8 mouse cellular contexts compared by ENCODE assay signal in the genomic region with DNA sequence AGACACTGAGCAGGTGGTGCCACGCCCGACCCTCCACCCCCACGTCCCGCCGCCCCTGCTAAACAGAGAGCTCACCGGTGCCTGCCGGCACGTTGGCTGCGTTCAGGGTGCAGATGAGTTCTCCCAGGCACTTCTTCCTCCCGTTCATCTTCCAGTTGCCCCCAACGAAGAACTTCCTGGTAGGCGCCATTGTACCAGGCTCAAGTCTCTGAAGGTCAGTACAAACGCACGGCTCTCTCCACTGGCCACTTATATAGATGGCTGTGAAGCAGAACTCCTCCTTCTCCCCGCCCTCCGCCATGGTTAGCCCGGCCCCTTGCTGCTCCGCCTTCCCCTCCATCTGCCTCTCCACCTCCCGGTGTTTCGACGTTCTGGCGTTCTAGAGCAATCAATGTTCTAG. TPM values are rescaled to one million over a fixed set of nuclear protein-coding genes. Genes with fewer than 3 reads are reported as not detected.
DNase-seq lines count a peak whose midpoint lies in the region; ATAC-seq and TF ChIP-seq lines count a peak whose summit lies in the region.

Gene Tpi1 (minus strand): TSS at position 364 of the 400 bp plus-strand sequence.

- H3K9ac ChIP-seq in heart, embryonic 12.5 days, result peak within 1 kb of the TSS; percentile 97
- H3K9ac ChIP-seq in kidney, postnatal 0 days (ENCODE audit: low read depth, low read length), result peak within 1 kb of the TSS; percentile 81
- peak within 1 kb of the TSS; percentile 98 for H3K9ac ChIP-seq in liver, embryonic 11.5 days (ENCODE audit: low read depth, low read length)
- H3K9ac ChIP-seq in stomach, embryonic 14.5 days (replicated peaks; ENCODE audit: low read depth, low read length), result peak within 1 kb of the TSS; percentile 83

- peaks cover 55% of the 10 kb centered on the region for H3K4me1 ChIP-seq in erythroblast, embryonic 14.5 days (ENCODE audit: control insufficient read depth)
- H3K4me1 ChIP-seq in heart, embryonic 12.5 days (replicated peaks), result peaks cover 44% of the 10 kb centered on the region
- peaks cover 22% of the 10 kb centered on the region; the same call in 1 of the 2 replicates for H3K4me1 ChIP-seq in kidney, postnatal 0 days (replicated peaks; ENCODE audit: insufficient read depth, low read length)
- peaks cover 38% of the 10 kb centered on the region for H3K4me1 ChIP-seq in liver, embryonic 11.5 days (replicated peaks; ENCODE audit: control insufficient read depth, insufficient read depth, low read length)
- H3K4me1 ChIP-seq in stomach, embryonic 14.5 days (ENCODE audit: control insufficient read depth, insufficient read depth, low read length), result peaks cover 23% of the 10 kb centered on the region

- no peaks in the 10 kb centered on the region for H3K9me3 ChIP-seq in erythroblast, embryonic 14.5 days (ENCODE audit: control insufficient read depth, low read length)
- no peaks in the 10 kb centered on the region for H3K9me3 ChIP-seq in heart, embryonic 12.5 days (replicated peaks)
- H3K9me3 ChIP-seq in kidney, postnatal 0 days (replicated peaks; ENCODE audit: low read length), result no peaks in the 10 kb centered on the region
- H3K9me3 ChIP-seq in liver, embryonic 11.5 days (ENCODE audit: control insufficient read depth, low read length), result no peaks in the 10 kb centered on the region
- H3K9me3 ChIP-seq in stomach, embryonic 14.5 days (ENCODE audit: control insufficient read depth, low read depth, low read length), result no peaks in the 10 kb centered on the region

- peak within 1 kb of the TSS; percentile 80 for H3K4me2 ChIP-seq in heart, embryonic 12.5 days
- H3K4me2 ChIP-seq in kidney, postnatal 0 days (ENCODE audit: low read length), result peak within 1 kb of the TSS; percentile 62
- peak within 1 kb of the TSS; percentile 70 for H3K4me2 ChIP-seq in liver, embryonic 11.5 days
- H3K4me2 ChIP-seq in stomach, embryonic 14.5 days (replicated peaks; ENCODE audit: low read depth, low read length), result peak within 1 kb of the TSS; percentile 89

- DNase-seq in B cell, adult 2 months, result peak; percentile 81 to 83
- peak; percentile 97 for DNase-seq in brain, adult 2 months (ENCODE audit: low read depth, low spot score)
- DNase-seq in kidney, postnatal 0 days (ENCODE audit: low spot score), result peak; percentile 98
- DNase-seq in liver, embryonic 11.5 days (ENCODE audit: low spot score), result peak; percentile 92
- peak; percentile 83 for DNase-seq in naive thymus-derived CD4-positive, alpha-beta T cell, adult 2 months (ENCODE audit: low read depth)

- no peaks in the 10 kb centered on the region for H3K27me3 ChIP-seq in erythroblast, embryonic 14.5 days (ENCODE audit: control insufficient read depth)
- no peaks in the 10 kb centered on the region for H3K27me3 ChIP-seq in heart, embryonic 12.5 days (replicated peaks)
- no peaks in the 10 kb centered on the region for H3K27me3 ChIP-seq in kidney, postnatal 0 days (ENCODE audit: insufficient read depth, low read length)
- H3K27me3 ChIP-seq in liver, embryonic 11.5 days (replicated peaks; ENCODE audit: control insufficient read depth, insufficient read depth, low read length), result no peaks in the 10 kb centered on the region
- no peaks in the 10 kb centered on the region for H3K27me3 ChIP-seq in stomach, embryonic 14.5 days (ENCODE audit: control insufficient read depth, insufficient read depth, low read length)

- 0 out of 2 replicates have a peak, but pooled peaks have one; percentile 2 for TF ChIP-seq CTCF in kidney, postnatal 0 days (IDR thresholded peaks at IDR 0.05; ENCODE audit: low read depth)

- peaks cover 74% of the 10 kb centered on the region for H3K36me3 ChIP-seq in erythroblast, embryonic 14.5 days (ENCODE audit: control insufficient read depth)
- peaks cover 69% of the 10 kb centered on the region for H3K36me3 ChIP-seq in heart, embryonic 12.5 days
- peaks cover 26% of the 10 kb centered on the region for H3K36me3 ChIP-seq in kidney, postnatal 0 days (ENCODE audit: insufficient read depth, low read length)
- peaks cover 43% of the 10 kb centered on the region for H3K36me3 ChIP-seq in liver, embryonic 11.5 days (ENCODE audit: control insufficient read depth, insufficient read depth, low read length)
- peaks cover 50% of the 10 kb centered on the region for H3K36me3 ChIP-seq in stomach, embryonic 14.5 days (ENCODE audit: control insufficient read depth, insufficient read depth, low read length)

- peak; percentile 89 for ATAC-seq in heart, embryonic 12.5 days (ENCODE audit: insufficient number of reproducible peaks, low FRiP score)
- peak; percentile 86 for ATAC-seq in kidney, postnatal 0 days (replicated peaks; ENCODE audit: low FRiP score, low read depth)
- peak; percentile 86 for ATAC-seq in liver, embryonic 11.5 days (replicated peaks; ENCODE audit: low FRiP score)
- peak; percentile 89 for ATAC-seq in stomach, embryonic 14.5 days (ENCODE audit: insufficient number of reproducible peaks, insufficient read depth, low FRiP score, low read depth)

- H3K4me3 ChIP-seq in erythroblast, embryonic 14.5 days (replicated peaks), result peak within 1 kb of the TSS; percentile 84
- peak within 1 kb of the TSS; percentile 88 for H3K4me3 ChIP-seq in heart, embryonic 12.5 days
- peak within 1 kb of the TSS; percentile 74 for H3K4me3 ChIP-seq in kidney, postnatal 0 days (replicated peaks; ENCODE audit: low read depth, low read length)
- H3K4me3 ChIP-seq in liver, embryonic 11.5 days (ENCODE audit: low read depth, low read length), result peak within 1 kb of the TSS; percentile 87
- H3K4me3 ChIP-seq in stomach, embryonic 14.5 days (ENCODE audit: low read depth, low read length), result peak within 1 kb of the TSS; percentile 78

- peak within 1 kb of the TSS; percentile 99 for H3K27ac ChIP-seq in heart, embryonic 12.5 days (ENCODE audit: poor library complexity, severe bottlenecking)
- H3K27ac ChIP-seq in kidney, postnatal 0 days, result peak within 1 kb of the TSS; percentile 86
- H3K27ac ChIP-seq in liver, embryonic 11.5 days (ENCODE audit: low read depth, low read length), result peak within 1 kb of the TSS; percentile 98
- H3K27ac ChIP-seq in stomach, embryonic 14.5 days (ENCODE audit: low read length), result peak within 1 kb of the TSS; percentile 94

- WGBS in heart, embryonic 12.5 days, result 0% methylated on average over 22 of the region's 22 CpGs
- WGBS in kidney, postnatal 0 days, result under 1% methylated on average over 22 of the region's 22 CpGs
- under 1% methylated on average over 22 of the region's 22 CpGs for WGBS in liver, embryonic 11.5 days
- WGBS in stomach, embryonic 14.5 days, result under 1% methylated on average over 22 of the region's 22 CpGs

RNA-seq across cellular contexts. Expression of gene Tpi1, which starts in this region (rescaled TPM):
- polyA plus RNA-seq in erythroblast, embryonic 14.5 days (2012), result 10.3 and 10.7 TPM in 2 replicates
- 1,356 and 1,406 TPM in 2 replicates for polyA plus RNA-seq in heart, embryonic 12.5 days (2016; fragmentation: Nextera tagmentation; extraction: Ambion mirVana)
- 664 and 686 TPM in 2 replicates for polyA plus RNA-seq in kidney, postnatal 0 days (2015; fragmentation: Nextera tagmentation; extraction: Ambion mirVana)
- 1,267 and 1,294 TPM in 2 replicates for polyA plus RNA-seq in liver, embryonic 11.5 days (2014; fragmentation: Nextera tagmentation; extraction: Ambion mirVana)
- polyA plus RNA-seq in stomach, embryonic 14.5 days (2014; fragmentation: Nextera tagmentation; extraction: Ambion mirVana), result 844 and 872 TPM in 2 replicates

Comparison
In these comparisons a context has a peak if more than half of its experiments do, and no peak if none do; other contexts are left out.
1. Peak in every context shown above with its lines: DNase-seq, ATAC-seq, H3K4me3 ChIP-seq and H3K27ac ChIP-seq.
2. RNA of gene Tpi1 (polyA plus RNA-seq): 1,356 to 1,406 TPM in heart, embryonic 12.5 days, 1,267 to 1,294 TPM in liver, embryonic 11.5 days, 844 to 872 TPM in stomach, embryonic 14.5 days and 664 to 686 TPM in kidney, postnatal 0 days; 10.3 to 10.7 TPM in erythroblast, embryonic 14.5 days; every median in the first group is over 10 times any median in the second.